Mouse (Mus musculus): ENCODE data around the gene Prss34. TPM values are rescaled to one million over a fixed set of nuclear protein-coding genes. Genes with fewer than 3 reads are reported as not detected.

The Prss34 gene
- polyA plus RNA-seq, 1 experiment from 2014 or later = 0.80 TPM

DNA sequence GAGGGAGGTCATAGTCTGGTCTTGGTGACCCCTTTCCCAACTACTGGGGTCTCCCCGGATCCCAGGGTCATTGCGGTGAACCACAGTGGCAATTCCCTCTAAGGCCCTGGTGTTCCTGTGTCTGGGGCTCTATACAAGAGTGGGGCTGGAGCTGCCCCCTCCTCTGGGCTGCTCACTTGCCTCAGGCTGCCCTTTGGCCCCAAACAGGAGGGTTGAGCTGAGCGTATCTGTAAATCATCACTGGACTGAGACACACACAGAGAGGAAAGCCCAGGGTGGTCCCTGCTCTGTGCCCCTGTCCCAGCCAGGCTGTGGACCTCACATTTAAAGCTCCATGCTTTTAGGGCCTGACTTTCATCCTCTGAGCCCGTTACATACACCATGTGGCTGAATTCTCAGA lies 40.0 kb downstream of the Prss34 start:
- 78% methylated on average over 4 of the region's 4 CpGs for WGBS
- H3K4me1 ChIP-seq (ENCODE audit: control insufficient read depth, insufficient read depth, low read length) = no peaks in the 10 kb centered on the region
- H3K36me3 ChIP-seq (ENCODE audit: control insufficient read depth, insufficient read depth) = no peaks in the 10 kb centered on the region
- no peak for ATAC-seq (replicated peaks; ENCODE audit: extremely low read depth, insufficient read depth, low FRiP score)
- H3K27me3 ChIP-seq (ENCODE audit: control insufficient read depth, insufficient read depth, low read length) = peaks cover 4% of the 10 kb centered on the region; the same call in 1 of the 2 replicates
- no peaks in the 10 kb centered on the region for H3K9me3 ChIP-seq (replicated peaks; ENCODE audit: control insufficient read depth, low read length)
- H3K27ac ChIP-seq (ENCODE audit: low read length) = no peak overlapping the region
- no peak overlapping the region for H3K4me2 ChIP-seq (ENCODE audit: low read depth, low read length)
- H3K9ac ChIP-seq (ENCODE audit: low read length) = no peak overlapping the region
- H3K4me3 ChIP-seq (ENCODE audit: low read length) = no peak overlapping the region

GRCm38 (mm10) chr17:25340003-25340402 lies 41.8 kb downstream of the Prss34 start:
- peaks cover under 1% of the 10 kb centered on the region; the same call in 1 of the 2 replicates for H3K27me3 ChIP-seq (ENCODE audit: control insufficient read depth, insufficient read depth, low read length)
- no peak overlapping the region for H3K4me3 ChIP-seq (ENCODE audit: low read length)
- no peaks in the 10 kb centered on the region for H3K4me1 ChIP-seq (ENCODE audit: control insufficient read depth, insufficient read depth, low read length)
- no peak overlapping the region for H3K27ac ChIP-seq (ENCODE audit: low read length)
- 82% methylated on average over 6 of the region's 6 CpGs for WGBS
- H3K9me3 ChIP-seq (replicated peaks; ENCODE audit: control insufficient read depth, low read length) = no peaks in the 10 kb centered on the region
- H3K4me2 ChIP-seq (ENCODE audit: low read depth, low read length) = no peak overlapping the region
- no peak for ATAC-seq (replicated peaks; ENCODE audit: extremely low read depth, insufficient read depth, low FRiP score)
- no peak overlapping the region for H3K9ac ChIP-seq (ENCODE audit: low read length)
- no peaks in the 10 kb centered on the region for H3K36me3 ChIP-seq (ENCODE audit: control insufficient read depth, insufficient read depth)

DNA sequence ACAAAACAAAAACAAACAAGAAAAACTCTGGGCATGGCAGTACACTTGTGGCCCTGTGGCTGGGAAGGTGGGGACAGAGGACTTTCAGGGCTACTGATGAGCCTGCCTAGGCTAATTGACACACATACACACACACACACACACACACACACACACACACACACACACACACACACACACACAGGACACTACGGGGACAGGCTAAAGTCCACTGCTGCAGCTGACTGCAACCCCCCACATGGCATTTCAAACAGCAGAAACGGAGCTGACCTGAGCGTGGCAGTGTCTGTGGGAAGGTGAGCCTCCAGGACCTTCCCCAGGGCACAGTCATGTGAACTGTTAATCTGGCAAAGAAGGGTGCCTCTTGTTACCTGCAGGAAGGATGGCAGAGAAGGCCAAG lies 43.3 kb downstream of the Prss34 start:
- H3K9me3 ChIP-seq (replicated peaks; ENCODE audit: control insufficient read depth, low read length) = no peaks in the 10 kb centered on the region
- ATAC-seq (replicated peaks; ENCODE audit: extremely low read depth, insufficient read depth, low FRiP score) = no peak
- no peak overlapping the region for H3K9ac ChIP-seq (ENCODE audit: low read length)
- no peaks in the 10 kb centered on the region for H3K4me1 ChIP-seq (ENCODE audit: control insufficient read depth, insufficient read depth, low read length)
- no peaks in the 10 kb centered on the region for H3K36me3 ChIP-seq (ENCODE audit: control insufficient read depth, insufficient read depth)
- H3K27me3 ChIP-seq (ENCODE audit: control insufficient read depth, insufficient read depth, low read length) = no peaks in the 10 kb centered on the region
- H3K4me2 ChIP-seq (ENCODE audit: low read depth, low read length) = no peak overlapping the region
- H3K4me3 ChIP-seq (ENCODE audit: low read length) = no peak overlapping the region
- H3K27ac ChIP-seq (ENCODE audit: low read length) = no peak overlapping the region
- 44% methylated on average over 3 of the region's 3 CpGs for WGBS

DNA sequence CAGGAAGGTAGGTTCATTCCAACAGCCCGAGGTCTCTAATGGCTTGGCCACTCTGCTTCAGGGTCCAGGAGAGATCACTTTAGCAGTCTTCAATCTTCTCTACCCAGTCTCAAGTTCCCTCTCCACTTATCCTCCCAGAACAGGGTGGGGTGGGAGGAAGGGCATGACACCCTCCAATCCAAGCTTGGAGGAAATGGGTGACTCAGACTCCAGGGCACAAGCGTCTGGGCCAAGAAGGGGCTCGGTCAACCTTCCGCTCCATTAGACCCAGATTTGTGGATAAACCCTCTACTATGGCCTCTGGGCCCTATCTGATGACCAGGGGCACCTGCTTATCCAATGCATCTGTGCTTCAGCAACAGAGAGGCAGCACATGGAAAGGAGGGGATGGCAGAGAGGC lies 47.3 kb downstream of the Prss34 start, which contains the start of gene Tpsab1:
Tpsab1 (minus strand) TSS at position 101 of the 400 bp plus-strand sequence.
- no peaks in the 10 kb centered on the region for H3K27me3 ChIP-seq (ENCODE audit: control insufficient read depth, insufficient read depth, low read length)
- no peak within 1 kb of the TSS for H3K27ac ChIP-seq (ENCODE audit: low read length)
- H3K4me1 ChIP-seq (ENCODE audit: control insufficient read depth, insufficient read depth, low read length) = no peaks in the 10 kb centered on the region
- no peak for ATAC-seq (replicated peaks; ENCODE audit: extremely low read depth, insufficient read depth, low FRiP score)
- H3K4me2 ChIP-seq (ENCODE audit: low read depth, low read length) = no peak within 1 kb of the TSS
- H3K9ac ChIP-seq (ENCODE audit: low read length) = no peak within 1 kb of the TSS
- 87% methylated on average over 4 of the region's 4 CpGs for WGBS
- H3K36me3 ChIP-seq (ENCODE audit: control insufficient read depth, insufficient read depth) = no peaks in the 10 kb centered on the region
- H3K4me3 ChIP-seq (ENCODE audit: low read length) = no peak within 1 kb of the TSS
- H3K9me3 ChIP-seq (replicated peaks; ENCODE audit: control insufficient read depth, low read length) = no peaks in the 10 kb centered on the region

Other genes with a start within 250 kb of the Prss34 start
- gene Tmem204, start 214.8 kb upstream of the Prss34 start, polyA plus RNA-seq (2015; fragmentation: Nextera tagmentation; extraction: Ambion mirVana) = 26.7 and 36.1 TPM in 2 replicates
- gene Telo2, start 182.4 kb upstream of the Prss34 start, polyA plus RNA-seq (2015; fragmentation: Nextera tagmentation; extraction: Ambion mirVana) = 31.3 and 31.7 TPM in 2 replicates
- 0.20 and 0.24 TPM in 2 replicates for gene Ptx4, start 177.6 kb upstream of the Prss34 start, polyA plus RNA-seq (2015; fragmentation: Nextera tagmentation; extraction: Ambion mirVana)
- gene Clcn7, start 165.0 kb upstream of the Prss34 start, polyA plus RNA-seq (2015; fragmentation: Nextera tagmentation; extraction: Ambion mirVana) = 16.1 and 19.2 TPM in 2 replicates
- gene Ccdc154, start 135.9 kb upstream of the Prss34 start, polyA plus RNA-seq (2015; fragmentation: Nextera tagmentation; extraction: Ambion mirVana) = not detected in 2 replicates
- 0.32 and 0.95 TPM in 2 replicates for gene Gm38655, start 122.9 kb upstream of the Prss34 start, polyA plus RNA-seq (2015; fragmentation: Nextera tagmentation; extraction: Ambion mirVana)
- 27.0 and 29.6 TPM in 2 replicates for gene BC003965, start 113.8 kb upstream of the Prss34 start, polyA plus RNA-seq (2015; fragmentation: Nextera tagmentation; extraction: Ambion mirVana)
- gene Unkl, start 110.0 kb upstream of the Prss34 start, polyA plus RNA-seq (2015; fragmentation: Nextera tagmentation; extraction: Ambion mirVana) = 5.4 and 6.1 TPM in 2 replicates
- 23.8 and 25.7 TPM in 2 replicates for gene Gnptg, start 58.3 kb upstream of the Prss34 start, polyA plus RNA-seq (2015; fragmentation: Nextera tagmentation; extraction: Ambion mirVana)
- 26.9 and 31.0 TPM in 2 replicates for gene Tsr3, start 58.2 kb upstream of the Prss34 start, polyA plus RNA-seq (2015; fragmentation: Nextera tagmentation; extraction: Ambion mirVana)
- 1.4 and 2.5 TPM in 2 replicates for gene Baiap3, start 42.0 kb upstream of the Prss34 start, polyA plus RNA-seq (2015; fragmentation: Nextera tagmentation; extraction: Ambion mirVana)
- gene Ube2i, start 23.8 kb upstream of the Prss34 start, polyA plus RNA-seq (2015; fragmentation: Nextera tagmentation; extraction: Ambion mirVana) = 345 and 358 TPM in 2 replicates
- not detected in 2 replicates for gene Prss28, start 10.3 kb downstream of the Prss34 start, polyA plus RNA-seq (2015; fragmentation: Nextera tagmentation; extraction: Ambion mirVana)
- gene Prss29, start 20.3 kb downstream of the Prss34 start, polyA plus RNA-seq (2015; fragmentation: Nextera tagmentation; extraction: Ambion mirVana) = not detected in 2 replicates
- 0.41 and 0.59 TPM in 2 replicates for gene Tpsab1, start 47.2 kb downstream of the Prss34 start, polyA plus RNA-seq (2015; fragmentation: Nextera tagmentation; extraction: Ambion mirVana)
- 11.0 and 11.7 TPM in 2 replicates for gene Tpsb2, start 67.9 kb downstream of the Prss34 start, polyA plus RNA-seq (2015; fragmentation: Nextera tagmentation; extraction: Ambion mirVana)
- 0.56 and 0.76 TPM in 2 replicates for gene Tpsg1, start 70.9 kb downstream of the Prss34 start, polyA plus RNA-seq (2015; fragmentation: Nextera tagmentation; extraction: Ambion mirVana)
- 4.5 and 5.4 TPM in 2 replicates for gene Cacna1h, start 135.4 kb downstream of the Prss34 start, polyA plus RNA-seq (2015; fragmentation: Nextera tagmentation; extraction: Ambion mirVana)
- gene Tekt4, start 156.2 kb downstream of the Prss34 start, polyA plus RNA-seq (2015; fragmentation: Nextera tagmentation; extraction: Ambion mirVana) = 0.81 and 1.5 TPM in 2 replicates
- 0.07 and 0.12 TPM in 2 replicates for gene Sstr5, start 198.9 kb downstream of the Prss34 start, polyA plus RNA-seq (2015; fragmentation: Nextera tagmentation; extraction: Ambion mirVana)

Data from heart, embryonic 16.5 days (tissue).